Mouse (Mus musculus) neural tube, embryonic 12.5 days (tissue): ENCODE results near the gene Cfap299. TPM values are rescaled to one million over a fixed set of nuclear protein-coding genes. Genes with fewer than 3 reads are reported as not detected.

Experiments used
- ATAC-seq: fragments of 200-750 bp; cut with Nextera tagmentation; 2 replicates; pipeline ENCODE4 v1.8.0; 2017; ENCODE audit warnings: low read depth, mild to moderate bottlenecking, moderate TSS enrichment, moderate library complexity; ENCODE audit not compliant: low FRiP score
- H3K27ac ChIP-seq: fragments of 300-500 bp; sonication (generic); 2 replicates; pipeline ENCODE4 v1.5.1; 2016
- H3K27me3 ChIP-seq: fragments of 300-500 bp; sonication (generic); replicated peaks from 2 replicates; pipeline ENCODE4 v1.6.1; 2016; ENCODE audit warnings: mild to moderate bottlenecking
- H3K36me3 ChIP-seq: fragments of 300-500 bp; sonication (generic); 2 replicates; pipeline ENCODE4 v1.6.1; 2016; ENCODE audit warnings: mild to moderate bottlenecking
- H3K4me1 ChIP-seq: fragments of 300-500 bp; sonication (generic); 2 replicates; pipeline ENCODE4 v1.6.1; 2016
- H3K4me2 ChIP-seq: fragments of 300-500 bp; sonication (generic); replicated peaks from 2 replicates; pipeline ENCODE4 v1.6.1; 2016; ENCODE audit warnings: mild to moderate bottlenecking
- H3K4me3 ChIP-seq: fragments of 300-500 bp; sonication (generic); 2 replicates; pipeline ENCODE4 v1.5.1; 2016
- H3K9ac ChIP-seq: fragments of 300-500 bp; sonication (generic); 2 replicates; pipeline ENCODE4 v1.6.1; 2016; ENCODE audit warnings: mild to moderate bottlenecking
- H3K9me3 ChIP-seq: fragments of 300-500 bp; sonication (generic); 2 replicates; pipeline ENCODE4 v1.6.1; 2016; ENCODE audit warnings: mild to moderate bottlenecking
- WGBS: fragments of 180-500 bp; shearing (Covaris S2); methylation state at CpG from one replicate; pipeline ENCODE4 v1.1.7; 2016; 5-methylcytosine and 5-hydroxymethylcytosine counted together
- polyA plus RNA-seq: library from polyadenylated mRNA; unstranded; fragments of >200 nt; fragmentation: Nextera tagmentation; extraction: Ambion mirVana; gene quantifications from 2 replicates; pipeline ENCODE4 v1.2.1, GENCODE M21; 2016

Cfap299 gene
- polyA plus RNA-seq, 1 experiment from 2014 or later: 0.53 TPM

DNA sequence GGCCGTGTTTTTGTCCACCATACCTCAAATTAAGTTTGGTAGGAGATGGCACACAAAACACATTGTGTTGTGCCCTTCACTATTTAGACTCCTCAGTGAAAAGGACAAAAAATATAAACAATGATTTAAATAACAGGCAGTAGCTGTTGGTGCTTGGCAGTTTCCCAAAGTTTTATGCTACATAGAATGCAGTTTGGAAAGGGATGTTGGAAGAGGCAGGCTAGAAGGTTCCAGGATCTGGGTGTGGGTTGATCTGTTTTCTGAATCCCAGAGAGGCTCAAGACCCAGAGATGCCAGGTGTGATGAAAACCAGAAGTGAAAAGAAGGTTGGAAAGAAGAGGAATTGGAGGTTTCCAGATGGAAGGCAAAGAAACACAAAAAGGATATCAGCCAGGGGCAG lies 73.1 kb downstream of the Cfap299 start:
- Histone ChIP-seq H3K4me2 (no peak overlapping the region), H3K27ac (no peak overlapping the region), H3K36me3 (no peaks in the 10 kb centered on the region), H3K9me3 (no peaks in the 10 kb centered on the region), H3K27me3 (no peaks in the 10 kb centered on the region), H3K9ac (no peak overlapping the region), H3K4me1 (no peaks in the 10 kb centered on the region), H3K4me3 (no peak overlapping the region)
- ATAC-seq: no peak
- WGBS: 89% methylated on average over 1 of the region's 1 CpGs

DNA sequence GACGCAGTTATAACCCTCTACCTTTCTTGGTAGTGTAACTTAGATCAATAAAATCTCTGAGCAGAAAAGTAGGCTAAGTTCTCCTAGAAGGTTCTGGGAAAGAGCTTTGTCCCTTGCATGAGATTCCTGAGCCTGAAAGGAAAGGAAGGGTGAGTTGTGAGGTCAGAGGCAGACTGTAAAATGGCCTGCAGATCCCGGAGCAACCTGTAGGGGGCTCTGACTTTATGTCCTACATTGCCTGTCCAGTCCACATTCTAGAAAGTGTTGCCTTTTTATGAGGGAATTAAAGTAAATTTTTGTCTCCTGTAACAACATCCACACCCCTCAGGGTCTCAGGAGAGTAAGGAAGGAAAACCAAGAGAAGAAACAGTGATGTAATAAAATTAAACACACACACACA lies 81.0 kb downstream of the Cfap299 start:
- no peak for ATAC-seq
- WGBS: 81% methylated on average over 2 of the region's 2 CpGs

DNA sequence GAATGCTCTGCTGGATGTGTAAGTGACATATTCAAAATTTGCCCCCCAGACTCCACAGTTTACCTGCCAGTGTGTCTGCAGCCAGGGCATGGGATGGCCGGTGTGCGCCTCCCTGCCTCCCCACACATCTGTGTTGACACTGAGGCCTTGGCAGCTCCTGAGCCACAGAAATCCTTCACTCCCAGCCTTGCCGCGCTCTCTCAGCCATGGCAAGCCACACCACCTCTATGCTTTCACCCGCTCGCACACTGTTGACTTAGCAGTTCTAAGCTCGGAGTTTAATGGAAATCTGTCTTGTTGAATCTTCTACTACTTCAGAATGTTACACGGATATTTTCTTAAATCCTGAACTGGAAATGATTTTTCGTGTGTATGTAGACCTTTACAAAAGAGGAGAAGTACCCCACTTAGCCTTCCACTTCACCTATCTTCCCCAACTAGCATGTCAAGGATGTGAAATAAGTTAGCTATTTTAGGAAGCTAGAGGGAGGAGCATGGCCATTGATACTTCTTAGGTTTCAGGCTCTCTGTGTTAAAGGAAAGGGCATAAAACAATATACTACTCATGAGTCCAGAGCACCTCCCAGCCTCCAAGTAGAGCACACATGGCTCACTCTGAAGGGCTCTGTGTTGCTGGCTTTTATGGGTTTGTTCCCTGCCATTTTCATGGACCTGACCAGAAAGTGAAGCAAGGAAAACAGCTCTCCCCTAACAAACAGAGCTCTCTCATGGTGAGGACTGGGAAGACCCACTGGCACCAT lies 87.5 kb downstream of the Cfap299 start:
- H3K9ac ChIP-seq: no peak overlapping the region
- WGBS: 90% methylated on average over 9 of the region's 9 CpGs
- ATAC-seq: no peak

More for the DNA sequence above, 81.0 kb downstream of the Cfap299 start:
- no peak overlapping the region for H3K27ac ChIP-seq
- H3K4me3 ChIP-seq: no peak overlapping the region
- H3K9me3 ChIP-seq: no peaks in the 10 kb centered on the region
- H3K4me1 ChIP-seq: no peaks in the 10 kb centered on the region
- no peak overlapping the region for H3K9ac ChIP-seq
- no peaks in the 10 kb centered on the region for H3K27me3 ChIP-seq
- H3K4me2 ChIP-seq: no peak overlapping the region
- H3K36me3 ChIP-seq: no peaks in the 10 kb centered on the region

DNA sequence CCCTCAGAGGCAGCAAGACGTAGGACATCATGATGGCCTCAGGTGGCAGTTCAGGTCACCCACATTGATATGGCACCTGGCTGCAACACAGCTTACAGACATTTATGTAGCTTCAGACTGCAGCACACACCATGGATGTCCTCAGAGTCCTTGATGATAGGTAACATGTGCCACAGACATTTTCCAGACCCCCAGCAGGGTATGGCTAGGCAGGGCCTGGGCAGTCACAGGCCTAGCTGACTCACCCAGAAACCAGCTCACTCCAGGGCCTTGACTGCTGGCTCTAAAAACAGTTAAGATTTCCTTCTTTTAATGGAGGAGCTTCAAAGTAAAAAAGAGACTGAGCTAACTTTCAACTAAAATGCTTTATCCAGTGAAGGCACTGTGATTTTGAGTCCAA lies 95.9 kb downstream of the Cfap299 start:
- Histone ChIP-seq H3K9ac (no peak overlapping the region), H3K9me3 (no peaks in the 10 kb centered on the region), H3K4me1 (no peaks in the 10 kb centered on the region), H3K4me2 (no peak overlapping the region), H3K36me3 (no peaks in the 10 kb centered on the region), H3K27ac (no peak overlapping the region), H3K4me3 (no peak overlapping the region), H3K27me3 (no peaks in the 10 kb centered on the region)
- 90% methylated on average over 1 of the region's 1 CpGs for WGBS
- ATAC-seq: no peak

More for the DNA sequence above, 87.5 kb downstream of the Cfap299 start:
- no peaks in the 10 kb centered on the region for H3K9me3 ChIP-seq
- H3K27ac ChIP-seq: no peak overlapping the region
- no peaks in the 10 kb centered on the region for H3K27me3 ChIP-seq
- no peaks in the 10 kb centered on the region for H3K36me3 ChIP-seq
- H3K4me3 ChIP-seq: no peak overlapping the region
- no peak overlapping the region for H3K4me2 ChIP-seq
- H3K4me1 ChIP-seq: no peaks in the 10 kb centered on the region

DNA sequence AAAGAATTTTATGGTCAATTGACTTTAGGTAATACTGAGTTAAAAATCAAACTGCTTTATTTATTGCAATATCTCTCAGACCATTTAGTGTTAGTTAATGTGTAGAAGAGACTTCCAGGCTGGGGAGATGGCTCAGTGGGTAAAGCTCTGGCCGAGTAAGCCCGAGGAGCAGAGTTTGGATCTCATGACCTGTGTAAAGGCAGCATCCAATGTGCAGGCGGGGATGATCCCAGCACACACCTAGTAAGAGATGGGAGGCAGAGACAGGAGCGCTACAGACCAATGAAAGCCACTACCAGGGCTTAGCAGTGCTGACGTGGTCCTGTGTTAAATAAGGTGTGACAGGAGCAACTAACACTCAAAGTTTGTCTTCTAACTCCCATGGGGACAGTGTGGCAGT lies 97.0 kb downstream of the Cfap299 start:
- 84% methylated on average over 5 of the region's 5 CpGs for WGBS
- Histone ChIP-seq H3K27me3 (no peaks in the 10 kb centered on the region), H3K27ac (no peak overlapping the region), H3K4me3 (no peak overlapping the region), H3K4me2 (no peak overlapping the region), H3K4me1 (no peaks in the 10 kb centered on the region), H3K9ac (no peak overlapping the region), H3K36me3 (no peaks in the 10 kb centered on the region), H3K9me3 (no peaks in the 10 kb centered on the region)
- ATAC-seq: no peak

DNA sequence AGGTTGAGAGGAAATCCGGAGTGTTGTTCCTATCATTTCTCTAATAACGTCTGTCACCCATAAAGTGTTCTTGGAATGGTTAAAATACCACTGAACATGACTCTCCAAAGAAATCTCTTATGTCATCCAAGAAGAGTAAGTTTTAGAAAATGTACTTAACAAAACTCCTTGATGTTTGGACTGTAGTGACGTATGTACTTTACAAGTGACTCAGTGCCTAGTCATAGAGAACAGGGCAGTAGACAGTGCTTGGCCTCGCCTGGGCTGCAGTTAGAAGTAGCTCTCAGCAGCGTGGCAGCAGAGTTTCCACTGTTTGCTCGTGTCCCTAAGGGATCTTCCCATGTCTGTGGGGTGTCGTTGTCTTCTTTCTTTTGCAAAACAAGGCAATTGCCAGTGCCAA lies 101.0 kb downstream of the Cfap299 start:
- H3K4me2 ChIP-seq: no peak overlapping the region
- H3K9me3 ChIP-seq: no peaks in the 10 kb centered on the region
- H3K4me1 ChIP-seq: no peaks in the 10 kb centered on the region
- no peak overlapping the region for H3K9ac ChIP-seq
- no peak overlapping the region for H3K4me3 ChIP-seq
- H3K36me3 ChIP-seq: no peaks in the 10 kb centered on the region
- H3K27me3 ChIP-seq: no peaks in the 10 kb centered on the region
- ATAC-seq: no peak
- no peak overlapping the region for H3K27ac ChIP-seq
- 59% methylated on average over 7 of the region's 7 CpGs for WGBS

DNA sequence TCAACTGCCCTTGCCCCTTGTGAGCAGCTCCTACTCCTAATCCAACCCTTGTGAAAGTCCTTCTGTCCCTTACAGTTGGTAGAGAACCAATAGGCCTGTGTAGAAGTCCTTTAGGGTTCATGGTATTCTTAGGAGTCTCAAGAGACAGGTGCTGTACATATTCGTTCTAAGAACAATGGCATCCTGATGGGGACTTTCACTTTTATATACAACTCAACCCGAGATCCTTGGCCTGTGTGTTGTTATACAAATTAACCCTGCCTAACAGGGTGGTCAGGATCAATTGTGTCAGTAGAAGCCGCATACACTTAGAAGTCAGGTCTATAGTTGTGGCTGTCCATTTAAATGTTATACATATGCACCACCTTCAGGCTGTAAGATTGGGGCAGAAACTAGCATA lies 109.6 kb downstream of the Cfap299 start:
- Histone ChIP-seq H3K4me1 (no peaks in the 10 kb centered on the region), H3K9me3 (no peaks in the 10 kb centered on the region), H3K36me3 (no peaks in the 10 kb centered on the region), H3K27me3 (no peaks in the 10 kb centered on the region), H3K9ac (no peak overlapping the region), H3K27ac (no peak overlapping the region), H3K4me3 (no peak overlapping the region), H3K4me2 (no peak overlapping the region)
- ATAC-seq: no peak
- WGBS: 59% methylated on average over 3 of the region's 3 CpGs

DNA sequence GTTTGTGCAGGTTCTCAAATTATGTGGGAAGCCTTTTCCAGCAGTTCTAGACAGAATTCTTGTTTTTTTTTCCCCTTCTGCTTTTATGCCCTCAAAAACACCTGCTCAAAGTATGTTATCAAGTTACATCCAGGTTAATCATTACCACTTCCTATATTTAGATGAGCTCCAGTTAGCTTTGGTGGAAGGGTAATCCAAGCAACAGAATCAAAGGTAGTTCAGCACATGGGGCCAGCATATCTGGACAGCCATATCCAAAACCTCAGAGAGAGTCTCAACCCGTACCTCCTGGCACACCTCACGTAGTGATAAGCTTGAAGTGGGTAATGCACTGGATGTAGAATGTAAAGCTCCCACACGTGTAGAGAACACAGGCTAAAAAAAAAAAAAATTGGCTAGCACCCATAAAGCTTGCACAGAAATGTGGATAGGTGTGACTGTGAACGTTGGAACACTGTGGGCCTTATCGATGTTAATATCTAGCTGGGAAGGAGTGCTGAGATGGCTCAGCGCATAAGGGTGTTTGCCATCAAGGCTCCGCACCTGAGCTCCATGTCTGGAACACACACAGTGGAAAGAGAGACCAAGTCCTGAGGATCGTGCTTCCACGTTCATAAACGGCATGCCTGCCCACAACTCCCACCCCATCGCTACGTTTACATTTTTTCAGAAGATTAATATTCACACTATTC lies 117.8 kb downstream of the Cfap299 start:
- H3K36me3 ChIP-seq: no peaks in the 10 kb centered on the region
- no peaks in the 10 kb centered on the region for H3K27me3 ChIP-seq
- WGBS: 92% methylated on average over 12 of the region's 12 CpGs
- H3K4me1 ChIP-seq: no peaks in the 10 kb centered on the region
- H3K9ac ChIP-seq: no peak overlapping the region
- H3K27ac ChIP-seq: no peak overlapping the region
- H3K9me3 ChIP-seq: no peaks in the 10 kb centered on the region
- H3K4me3 ChIP-seq: no peak overlapping the region
- no peak overlapping the region for H3K4me2 ChIP-seq
- ATAC-seq: no peak

DNA sequence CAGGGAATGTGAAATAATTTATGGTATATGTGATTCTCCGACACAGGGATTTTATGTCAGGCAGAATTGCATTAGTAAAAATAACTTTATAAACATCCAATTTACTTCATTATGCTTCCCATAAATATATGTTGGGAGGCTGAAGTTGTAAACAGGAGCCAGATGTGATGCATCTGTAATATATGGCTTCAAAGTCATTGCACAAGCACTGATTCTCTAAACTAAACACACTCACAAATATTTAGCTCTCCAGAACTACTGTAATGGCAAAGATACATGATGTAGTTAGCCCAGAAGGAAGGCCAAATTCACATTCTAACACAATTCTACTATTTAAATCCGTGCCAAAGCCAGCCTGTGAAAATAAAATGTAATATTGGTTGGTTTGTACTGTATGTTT lies 120.8 kb downstream of the Cfap299 start:
- no peak overlapping the region for H3K4me3 ChIP-seq
- no peaks in the 10 kb centered on the region for H3K36me3 ChIP-seq
- H3K27ac ChIP-seq: no peak overlapping the region
- no peak for ATAC-seq
- no peaks in the 10 kb centered on the region for H3K4me1 ChIP-seq
- no peaks in the 10 kb centered on the region for H3K9me3 ChIP-seq
- no peaks in the 10 kb centered on the region for H3K27me3 ChIP-seq
- H3K4me2 ChIP-seq: no peak overlapping the region
- no peak overlapping the region for H3K9ac ChIP-seq
- 94% methylated on average over 2 of the region's 2 CpGs for WGBS

DNA sequence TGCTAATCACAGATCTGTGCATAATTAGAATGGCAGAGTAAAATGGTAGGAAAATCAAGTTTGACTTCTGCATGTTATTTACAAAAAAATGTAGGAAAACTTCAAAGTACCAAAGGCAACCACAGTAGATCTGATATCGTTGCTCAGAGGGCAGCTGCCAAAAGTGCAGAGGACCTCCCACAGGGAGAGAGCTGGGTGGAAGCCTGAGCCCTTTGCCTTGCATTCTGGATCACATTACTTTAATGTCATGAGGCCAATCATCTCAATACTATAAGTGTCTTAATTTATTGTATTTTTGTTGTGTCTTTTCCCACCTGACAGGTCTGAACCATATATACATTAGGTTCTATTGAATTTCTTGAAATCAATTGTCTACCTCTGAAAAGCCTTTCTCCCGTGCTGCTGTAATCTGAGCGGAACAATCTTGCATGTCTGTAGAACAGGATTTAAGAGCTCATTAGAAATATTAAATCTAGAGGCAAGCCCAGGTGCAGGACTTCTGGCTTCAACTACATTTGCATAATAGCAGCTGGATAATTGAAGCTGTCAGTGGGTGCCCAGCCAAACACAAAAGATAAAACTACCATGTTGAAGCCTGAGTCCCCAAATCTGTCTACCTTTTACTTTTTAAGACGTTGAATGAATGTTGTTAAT lies 137.9 kb downstream of the Cfap299 start:
- Histone ChIP-seq H3K4me3 (no peak overlapping the region), H3K36me3 (no peaks in the 10 kb centered on the region), H3K4me1 (no peaks in the 10 kb centered on the region), H3K9ac (no peak overlapping the region), H3K27me3 (no peaks in the 10 kb centered on the region), H3K9me3 (no peaks in the 10 kb centered on the region), H3K27ac (no peak overlapping the region), H3K4me2 (no peak overlapping the region)
- WGBS: 47% methylated on average over 4 of the region's 4 CpGs
- no peak for ATAC-seq

DNA sequence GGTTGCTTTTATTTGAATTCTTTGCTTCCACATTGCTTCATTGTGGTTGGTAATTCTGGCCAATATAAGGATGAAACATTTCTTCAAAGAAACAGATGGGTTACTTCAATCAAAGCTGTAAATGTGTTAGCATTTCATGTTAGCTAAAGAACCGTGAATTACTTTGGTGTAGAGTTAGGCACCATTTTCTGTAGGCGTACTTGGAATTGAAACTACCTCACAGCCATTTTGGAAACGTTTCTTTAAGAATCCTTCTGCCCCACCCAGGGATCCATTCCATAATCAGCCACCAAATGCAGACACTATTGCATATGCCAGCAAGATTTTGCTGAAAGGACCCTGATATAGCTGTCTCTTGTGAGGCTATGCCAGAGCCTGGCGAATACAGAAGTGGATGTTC lies 140.9 kb downstream of the Cfap299 start:
- WGBS: 86% methylated on average over 4 of the region's 4 CpGs
- H3K9ac ChIP-seq: no peak overlapping the region
- no peak overlapping the region for H3K4me3 ChIP-seq
- H3K27ac ChIP-seq: no peak overlapping the region
- no peak overlapping the region for H3K4me2 ChIP-seq
- no peaks in the 10 kb centered on the region for H3K27me3 ChIP-seq
- no peaks in the 10 kb centered on the region for H3K4me1 ChIP-seq
- ATAC-seq: no peak
- H3K36me3 ChIP-seq: no peaks in the 10 kb centered on the region
- no peaks in the 10 kb centered on the region for H3K9me3 ChIP-seq

DNA sequence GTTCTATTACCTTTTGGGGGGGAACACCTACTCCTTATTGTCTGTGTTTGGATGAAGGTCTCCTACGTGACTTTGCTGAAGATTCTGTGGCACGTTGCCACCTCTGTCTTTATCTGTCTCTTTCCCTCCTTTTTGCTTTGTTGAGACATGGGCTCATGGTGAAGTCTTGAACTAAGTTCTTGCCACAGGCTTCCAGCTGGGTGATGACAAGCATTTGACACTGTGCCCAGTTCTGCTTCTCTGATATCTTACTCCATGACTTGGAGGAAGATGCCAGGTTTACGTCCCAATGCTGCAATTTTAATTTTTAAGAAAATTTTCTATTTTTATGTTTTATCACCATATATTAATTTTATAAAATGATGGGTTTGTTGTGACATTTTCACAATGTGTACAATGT lies 147.4 kb downstream of the Cfap299 start:
- 88% methylated on average over 3 of the region's 3 CpGs for WGBS
- no peak overlapping the region for H3K4me3 ChIP-seq
- H3K27ac ChIP-seq: no peak overlapping the region
- no peak overlapping the region for H3K9ac ChIP-seq
- no peak overlapping the region for H3K4me2 ChIP-seq
- no peak for ATAC-seq
- no peaks in the 10 kb centered on the region for H3K4me1 ChIP-seq
- H3K36me3 ChIP-seq: no peaks in the 10 kb centered on the region
- H3K9me3 ChIP-seq: no peaks in the 10 kb centered on the region
- H3K27me3 ChIP-seq: no peaks in the 10 kb centered on the region
